Mouse (Mus musculus): Measurements from ENCODE around the gene 2310033P09Rik.

2310033P09Rik gene

DNA sequence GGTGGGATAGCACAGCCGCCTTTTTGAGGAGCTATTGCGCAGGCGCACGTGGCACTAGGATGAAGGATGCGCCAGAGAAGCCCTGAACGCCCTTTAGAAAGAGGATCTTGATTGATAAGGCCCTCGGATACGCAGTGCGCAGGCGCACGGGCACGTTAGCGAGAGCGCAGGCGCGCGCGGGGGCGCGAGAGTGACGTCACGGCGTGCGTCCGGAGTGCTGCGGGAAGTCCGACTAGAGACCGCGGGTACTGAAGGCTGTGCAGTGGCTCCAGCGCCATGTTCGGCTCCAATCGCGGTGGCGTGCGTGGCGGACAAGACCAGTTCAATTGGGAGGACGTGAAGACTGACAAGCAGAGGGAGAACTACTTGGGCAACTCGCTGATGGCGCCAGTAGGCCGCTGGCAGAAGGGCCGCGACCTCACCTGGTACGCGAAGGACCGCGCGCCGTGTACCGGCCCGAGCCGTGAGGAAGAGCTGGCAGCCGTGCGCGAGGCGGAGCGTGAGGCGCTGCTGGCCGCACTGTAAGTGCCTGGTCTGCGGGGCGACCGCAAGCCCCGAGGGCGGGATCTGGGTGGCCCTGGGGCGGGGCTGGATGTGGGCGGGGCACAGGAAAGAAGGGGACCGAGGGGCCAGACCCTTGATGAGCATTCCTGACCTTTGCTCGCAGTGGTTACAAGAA lies at the start of gene 2310033P09Rik:
Gene 2310033P09Rik, plus strand, starts transcription at position 169 of the 679 bp plus-strand sequence.
- DNase-seq (ENCODE audit: low read depth), result peak; percentile 90

DNA sequence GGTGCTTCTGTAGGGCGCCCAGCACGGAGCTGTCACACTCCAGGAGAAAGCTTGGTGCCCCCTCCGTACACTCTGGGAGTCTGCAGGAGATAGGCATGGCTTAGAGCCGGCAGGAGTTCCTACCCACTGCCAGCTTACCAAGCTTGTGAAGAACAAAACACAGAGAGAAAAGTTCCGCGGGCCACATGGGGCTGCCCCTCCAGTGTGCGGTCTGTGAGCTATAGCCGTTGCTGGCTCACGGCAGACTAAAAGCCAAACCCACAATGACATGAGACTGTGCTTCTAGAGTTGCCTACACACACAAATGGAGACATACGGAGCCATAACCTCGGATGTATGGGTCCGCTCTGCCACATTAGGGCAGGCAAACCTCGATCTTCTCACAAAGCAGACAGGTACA lies 49.0 kb upstream of the 2310033P09Rik start:
- no peak for DNase-seq (ENCODE audit: low read depth)

DNA sequence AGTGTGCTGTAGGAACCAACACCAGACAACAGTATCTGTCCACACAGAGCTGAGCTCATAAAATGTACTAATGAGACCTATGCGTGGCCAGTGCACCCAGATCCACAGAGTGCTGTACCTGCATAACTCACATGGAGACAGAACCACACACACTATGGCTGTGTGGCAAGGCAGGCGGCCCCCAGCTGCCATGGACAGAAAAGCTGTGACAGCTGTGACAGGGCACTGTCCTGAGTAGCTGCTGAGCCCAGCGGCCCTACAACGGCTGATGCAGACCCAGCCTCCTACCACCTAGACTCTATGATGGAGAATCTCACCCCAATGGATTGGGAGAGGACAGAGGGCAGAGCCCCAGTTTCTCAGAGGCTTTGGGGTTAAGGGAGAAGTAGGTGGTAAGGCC lies 48.6 kb upstream of the 2310033P09Rik start:
- no peak for DNase-seq (ENCODE audit: low read depth)

DNA sequence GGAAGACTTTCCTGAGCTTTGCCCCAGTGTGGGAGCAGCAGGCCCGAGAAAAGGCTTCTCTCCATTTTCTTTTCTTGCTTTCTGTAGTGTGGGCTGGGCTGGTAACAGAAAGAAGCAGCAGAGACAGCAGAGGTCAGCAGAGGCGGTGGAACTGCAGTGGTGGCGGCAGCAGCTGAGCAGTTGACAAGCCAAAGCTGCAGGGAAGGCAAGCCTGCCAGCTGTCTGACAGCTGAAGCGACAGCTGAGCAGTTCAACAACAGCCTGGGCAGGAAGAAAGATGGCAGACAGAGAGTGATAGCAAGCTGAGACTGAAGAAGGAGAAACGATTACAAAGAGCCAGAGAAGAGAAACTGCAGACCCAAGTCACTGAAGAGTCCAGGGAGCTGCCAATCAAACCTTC lies 46.7 kb upstream of the 2310033P09Rik start:
- DNase-seq (ENCODE audit: low read depth), result no peak

DNA sequence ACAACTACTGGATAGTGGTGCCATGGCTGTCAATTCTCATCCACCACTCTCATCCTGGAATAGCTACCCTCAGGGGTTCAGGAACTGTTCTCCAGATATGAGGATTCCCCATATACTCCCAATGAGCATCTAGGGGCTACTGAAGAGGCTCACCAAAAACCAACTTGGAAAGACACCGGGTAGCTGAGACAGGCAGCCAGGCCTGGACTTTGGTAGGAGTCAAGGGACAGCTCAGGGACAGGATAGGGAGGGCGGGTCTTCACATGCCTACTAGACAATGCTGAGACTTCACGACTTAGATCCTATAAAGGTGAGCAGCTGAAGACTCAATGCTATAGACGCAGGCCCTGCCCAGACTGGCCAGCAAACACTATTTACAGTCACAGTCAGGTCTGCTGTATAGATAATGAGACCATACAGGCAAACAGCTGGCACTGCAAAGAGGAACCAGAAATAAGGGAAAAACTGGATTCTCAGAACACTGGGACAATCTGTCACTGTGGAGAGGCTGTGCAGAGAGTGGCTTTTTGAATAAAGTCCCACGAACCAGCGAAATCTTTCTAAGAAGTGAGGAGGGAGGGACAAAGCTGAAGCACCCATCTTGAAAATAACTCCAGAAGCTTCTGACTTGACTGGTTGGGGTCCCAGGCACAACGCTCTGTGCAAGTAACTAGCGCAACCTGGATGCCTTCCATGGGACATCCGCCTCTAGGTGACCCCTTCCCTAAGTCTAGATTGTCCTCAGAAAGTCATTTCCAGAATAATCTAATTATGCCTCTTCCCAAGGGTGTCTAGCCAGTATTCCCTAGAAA lies 45.5 kb upstream of the 2310033P09Rik start:
- DNase-seq (ENCODE audit: low read depth), result peak; percentile 83

DNA sequence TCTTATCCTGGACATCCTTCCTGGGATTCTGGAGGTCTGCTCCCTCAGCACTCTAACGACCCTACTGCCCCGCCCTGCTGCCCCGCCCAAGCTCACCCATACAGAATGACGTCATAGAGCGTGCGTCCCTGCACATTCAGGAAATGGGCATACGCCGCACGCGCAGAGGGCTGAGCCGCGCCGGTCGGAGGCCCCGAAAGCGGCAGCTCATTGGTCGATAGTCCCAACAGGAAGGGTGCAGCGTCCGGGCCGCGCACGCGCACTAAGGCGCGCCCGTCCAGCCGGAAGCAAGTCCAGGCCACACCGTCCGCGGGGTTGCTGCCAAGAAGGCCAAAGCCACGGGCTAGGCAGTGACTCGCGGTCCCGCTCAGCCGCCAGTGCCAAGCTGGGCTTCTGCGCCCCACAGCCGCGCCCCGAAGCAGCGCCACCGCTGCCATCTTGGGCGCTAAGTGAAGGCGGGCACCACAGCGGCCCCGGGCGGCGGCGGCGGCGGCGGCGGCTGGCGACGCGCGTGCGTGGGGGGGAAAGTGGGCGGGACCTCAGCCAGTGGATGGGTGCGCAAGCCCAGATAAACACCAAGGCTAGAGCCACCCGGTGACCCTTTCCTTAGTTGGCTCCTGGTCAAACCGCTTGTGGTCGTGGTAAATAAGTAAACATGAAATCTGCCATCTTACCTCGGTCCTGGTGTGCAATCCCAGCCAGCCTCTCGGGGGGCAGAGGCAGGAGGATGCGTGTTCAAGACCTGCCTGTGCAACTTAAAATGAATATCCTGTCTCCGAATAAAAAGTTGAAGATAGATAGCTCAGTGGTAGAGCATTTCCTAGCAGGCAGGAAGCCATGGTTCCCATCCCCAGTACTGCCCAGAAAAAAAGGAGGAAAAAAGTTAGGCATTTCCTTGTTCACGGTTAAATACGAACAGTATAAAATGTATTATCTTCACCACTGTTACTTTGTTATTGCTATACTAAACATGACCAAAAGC lies 44.6 kb upstream of the 2310033P09Rik start, which contains the start of gene Iba57:
Gene Iba57, minus strand, starts transcription at position 485 of the 982 bp plus-strand sequence.
- peak; percentile 93 for DNase-seq (ENCODE audit: low read depth)

DNA sequence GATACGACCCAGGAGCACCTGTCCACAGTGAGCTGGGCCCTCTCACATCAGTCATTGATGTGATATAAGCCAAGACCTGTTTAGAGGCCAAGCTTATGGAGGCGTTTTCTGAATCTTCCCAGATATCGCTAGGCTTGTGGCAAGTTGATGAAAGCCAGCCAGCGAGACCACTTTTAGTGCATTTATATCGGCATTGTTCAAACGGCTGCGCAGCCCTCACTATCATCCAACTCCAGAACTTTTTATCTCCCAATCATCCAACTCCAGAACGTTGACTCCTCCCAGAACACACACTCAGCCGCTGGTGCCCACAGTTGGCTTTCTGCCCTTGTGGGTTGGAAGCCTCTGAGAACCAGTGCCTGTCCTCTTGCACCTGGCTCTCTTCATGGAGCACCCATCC lies 43.7 kb upstream of the 2310033P09Rik start:
- peak; percentile 95 for DNase-seq (ENCODE audit: low read depth)

GRCm38 (mm10) chr11:59165616-59166241 lies 42.4 kb upstream of the 2310033P09Rik start:
- peak; percentile 20 for DNase-seq (ENCODE audit: low read depth)

GRCm38 (mm10) chr11:59169807-59170206 lies 38.3 kb upstream of the 2310033P09Rik start:
- DNase-seq (ENCODE audit: low read depth), result no peak

- DNase-seq (ENCODE audit: low read depth), result no peak
Measured at GRCm38 (mm10) chr11:59170549-59170948, 37.6 kb upstream of the 2310033P09Rik start.

DNA sequence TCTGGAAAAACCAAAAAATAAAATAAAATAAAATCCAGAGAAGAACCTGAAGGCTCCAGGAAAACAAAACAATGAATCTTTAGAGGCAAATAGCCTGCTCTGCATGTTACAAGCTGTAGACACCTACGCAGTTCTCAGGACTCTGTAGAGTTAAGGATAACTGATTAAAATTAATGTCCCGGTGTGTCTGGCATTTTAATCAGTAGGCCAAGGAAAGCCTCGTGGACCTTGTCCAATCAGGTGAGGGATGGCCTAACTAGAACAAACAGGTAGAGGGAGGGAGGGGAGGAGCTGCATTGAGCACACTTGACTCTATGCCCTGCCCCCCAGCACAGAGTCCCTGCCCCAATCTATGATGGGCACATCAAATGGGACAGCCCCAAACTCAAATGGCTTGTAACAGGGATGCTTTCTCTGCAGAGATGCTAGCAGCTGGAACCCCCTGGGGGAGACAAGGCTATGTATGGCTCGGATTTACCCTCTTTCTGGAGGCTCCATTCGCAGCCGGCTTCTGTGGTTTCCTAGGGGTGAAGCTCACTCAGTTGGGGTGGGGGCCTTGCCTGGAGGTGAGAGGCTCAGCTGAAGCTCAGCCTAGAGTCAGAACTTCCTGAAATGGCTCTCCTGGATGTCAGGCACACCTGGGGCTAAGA lies 33.8 kb upstream of the 2310033P09Rik start:
- peak; percentile 62 for DNase-seq (ENCODE audit: low read depth)

- no peak for DNase-seq (ENCODE audit: low read depth)
Measured at GRCm38 (mm10) chr11:59176475-59176874, 31.6 kb upstream of the 2310033P09Rik start.

GRCm38 (mm10) chr11:59176921-59177320 lies 31.2 kb upstream of the 2310033P09Rik start:
- DNase-seq (ENCODE audit: low read depth), result no peak

DNA sequence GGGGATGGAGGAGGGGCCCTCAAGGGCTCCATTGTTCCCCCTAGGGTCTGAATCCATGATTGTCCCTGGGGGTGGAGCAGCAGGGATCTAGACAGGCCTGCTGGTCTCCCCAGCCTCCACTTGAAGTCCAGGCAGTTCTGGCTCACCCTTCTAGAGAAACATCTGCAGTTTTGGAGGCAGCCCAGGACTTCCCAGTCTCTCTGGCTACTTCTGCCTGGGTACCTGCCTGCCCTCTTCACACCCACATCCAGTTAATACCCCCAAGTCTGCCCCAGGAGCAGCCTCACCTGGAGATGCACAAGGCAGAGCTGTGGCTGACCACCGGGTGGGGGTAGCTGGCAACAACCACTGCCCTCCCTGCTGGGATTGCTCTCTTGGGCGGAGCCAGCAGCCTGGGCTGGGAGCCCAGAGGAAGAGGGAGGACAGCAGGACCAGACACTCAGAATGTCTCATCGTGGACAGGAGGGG lies 25.2 kb upstream of the 2310033P09Rik start, which contains the start of gene Gjc2:
Gene Gjc2, minus strand, starts transcription at position 350 of the 468 bp plus-strand sequence.
- DNase-seq (ENCODE audit: low read depth), result no peak

DNA sequence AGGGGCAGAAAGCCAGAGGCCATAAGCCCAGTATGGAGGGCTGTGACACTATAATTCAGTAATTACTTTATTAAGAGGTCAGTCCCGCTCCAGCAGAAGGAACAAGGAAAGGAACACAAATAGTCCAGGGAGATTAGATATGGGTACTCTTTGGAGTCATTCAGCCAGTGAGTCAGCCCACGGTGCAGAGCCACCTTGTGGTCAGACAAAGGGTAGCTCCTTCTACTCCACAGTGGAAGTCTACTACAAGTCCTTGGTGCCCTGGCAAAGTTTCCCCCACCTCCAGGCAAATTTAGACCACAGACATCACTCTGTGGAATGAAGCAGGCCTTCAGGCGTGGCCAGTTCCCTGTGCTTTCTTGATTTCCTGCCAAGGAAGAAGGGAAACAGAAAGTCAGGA lies 24.3 kb upstream of the 2310033P09Rik start:
- DNase-seq (ENCODE audit: low read depth), result no peak

DNA sequence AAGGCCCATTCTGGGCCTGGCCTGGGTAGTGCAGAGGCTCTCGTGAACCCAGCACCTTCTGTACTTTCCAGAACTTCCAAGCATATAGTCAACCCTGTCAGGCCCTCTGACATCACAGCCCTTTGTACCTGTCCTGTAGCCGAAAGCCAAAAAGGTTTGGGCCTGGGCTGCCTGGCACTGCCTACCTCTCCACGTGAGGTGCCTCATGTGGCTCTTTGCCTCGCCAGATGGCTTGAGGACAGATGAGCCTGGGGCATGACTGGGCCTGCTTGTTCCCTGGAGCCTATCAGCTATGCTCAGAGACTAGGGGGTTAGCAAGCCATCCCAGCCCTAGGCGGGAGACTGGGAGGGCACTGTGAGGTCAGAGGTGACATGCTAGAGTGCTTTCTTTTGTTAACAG lies 22.6 kb upstream of the 2310033P09Rik start:
- no peak for DNase-seq (ENCODE audit: low read depth)

DNA sequence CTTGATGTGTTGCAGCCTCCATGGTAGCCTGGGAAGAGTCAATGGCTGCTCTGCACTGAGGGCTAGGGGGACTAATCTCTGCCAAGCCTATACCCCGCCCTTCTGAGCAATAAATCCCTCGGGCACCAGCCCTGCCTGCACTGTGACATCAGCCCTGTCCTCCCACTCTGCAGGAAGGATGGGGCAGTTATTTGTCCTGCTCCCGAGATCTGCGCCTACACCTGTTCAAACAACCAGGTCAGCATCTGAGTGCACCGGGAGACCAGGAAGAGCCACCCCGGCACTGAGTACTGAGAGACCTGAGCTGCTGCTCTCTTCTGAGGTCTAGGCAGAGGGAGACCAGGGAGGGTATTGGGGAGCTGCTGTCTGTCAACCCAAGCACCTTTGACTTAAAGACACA lies 20.4 kb upstream of the 2310033P09Rik start:
- DNase-seq (ENCODE audit: low read depth), result no peak

- peak; percentile 79 for DNase-seq (ENCODE audit: low read depth)
Measured at GRCm38 (mm10) chr11:59191231-59192058, 16.7 kb upstream of the 2310033P09Rik start.

- no peak for DNase-seq (ENCODE audit: low read depth)
Measured at GRCm38 (mm10) chr11:59192059-59192386, 16.1 kb upstream of the 2310033P09Rik start, which contains the start of gene Guk1. Guk1 (minus strand) TSS chr11:59192212.

GRCm38 (mm10) chr11:59196230-59196629 lies 11.9 kb upstream of the 2310033P09Rik start:
- no peak for DNase-seq (ENCODE audit: low read depth)
